Mouse (Mus musculus): ENCODE data around the gene Mcm3ap. TPM values are rescaled to one million over a fixed set of nuclear protein-coding genes. Genes with fewer than 3 reads are reported as not detected.

The Mcm3ap gene
- polyA plus RNA-seq (2014; fragmentation: Illumina TruSeq; extraction: RNeasy Lipid Tissue Mini Kit (QIAGEN cat#74804); ENCODE audit: low read depth, low replicate concordance), result 9.8 TPM

DNA sequence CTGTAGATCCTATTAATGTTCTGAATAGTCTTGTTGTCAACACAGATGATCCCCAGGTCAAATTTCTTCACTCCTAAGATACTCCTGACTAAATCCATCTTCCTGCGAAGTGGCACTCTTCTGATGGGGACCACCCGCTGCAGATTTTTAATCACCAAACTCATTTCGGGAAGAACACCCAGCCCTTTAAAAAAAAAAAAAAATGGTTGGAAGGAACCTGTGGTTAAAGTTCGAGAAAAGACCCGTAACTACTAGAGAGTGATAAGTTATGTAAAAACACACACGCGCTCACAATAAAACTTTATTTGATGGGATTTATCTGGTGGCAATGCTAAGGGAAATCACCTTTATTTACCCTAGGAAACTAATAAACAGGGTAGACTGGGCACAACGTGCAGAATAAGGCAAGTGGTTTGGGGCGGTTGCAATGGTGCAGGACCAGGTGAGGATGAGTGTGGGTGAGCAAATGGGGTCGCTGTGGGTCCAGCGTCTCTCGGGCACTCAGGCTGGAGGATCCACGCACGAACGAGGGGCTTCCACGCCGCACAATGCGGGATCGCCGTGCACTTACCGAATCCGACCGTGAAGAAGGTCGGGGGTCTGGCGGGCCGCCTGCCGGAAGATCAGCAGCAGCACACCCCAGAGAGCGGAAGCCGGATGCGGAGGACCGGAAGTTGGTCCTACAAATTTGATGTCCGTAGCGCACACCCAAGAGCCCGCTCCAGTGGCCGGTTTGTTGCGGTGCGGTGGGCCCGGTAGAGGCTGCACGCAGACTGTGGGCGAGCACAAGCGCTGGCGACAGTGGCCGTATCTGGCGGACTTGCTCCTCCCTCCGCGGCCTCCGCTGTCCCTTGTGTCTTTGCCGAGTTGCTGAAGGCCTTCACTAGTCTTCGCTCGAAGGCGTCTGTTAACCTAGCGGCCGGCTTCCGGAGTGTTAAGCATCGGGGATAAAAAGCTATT is at the start of gene Mcm3ap, which contains the start of gene Ybey:
Gene Mcm3ap (plus strand): TSS at position 725 of the 960 bp plus-strand sequence.
Gene Ybey (minus strand): TSS at position 912 of the 960 bp plus-strand sequence.

DNA sequence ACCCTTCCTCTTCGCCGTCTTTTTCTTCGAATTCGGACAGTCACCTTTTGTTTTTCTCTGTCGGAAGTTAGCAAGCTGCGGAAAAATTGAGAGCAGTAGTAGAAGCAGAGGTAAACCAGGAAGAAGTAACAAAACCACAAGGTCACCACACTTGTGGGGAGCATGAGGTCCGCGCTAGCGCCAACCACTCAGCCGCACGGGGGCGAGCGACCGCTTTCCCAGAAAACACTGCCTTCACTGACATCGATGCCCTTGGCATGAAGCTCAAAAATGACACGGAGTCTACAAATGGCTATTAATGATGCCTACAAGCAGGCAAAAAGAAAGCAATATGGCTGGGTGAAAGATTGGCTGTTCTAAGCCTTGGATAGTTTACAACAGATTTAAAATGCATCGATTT is 28.4 kb upstream of the Mcm3ap start, which contains the start of gene AC141477.1:
Gene AC141477.1 (minus strand): TSS at position 164 of the 400 bp plus-strand sequence.

GRCm38 (mm10) chr10:76442178-76443088 is 26.3 kb upstream of the Mcm3ap start, which contains the start of gene Pcnt:
Pcnt (minus strand) TSS chr10:76442786.

GRCm38 (mm10) chr10:76448851-76449250 is 19.9 kb upstream of the Mcm3ap start, which contains the start of gene 2610028H24Rik:
2610028H24Rik (plus strand) TSS chr10:76449081.

GRCm38 (mm10) chr10:76531375-76531774 is 62.6 kb downstream of the Mcm3ap start, which contains the start of gene Lss:
Lss (plus strand) TSS chr10:76531588.

GRCm38 (mm10) chr10:76561972-76562371 is 93.2 kb downstream of the Mcm3ap start, which contains the start of gene Spatc1l:
Spatc1l (plus strand) TSS chr10:76562272.

Other genes starting within 250 kb of the Mcm3ap start
- gene Prmt2, start 231.1 kb upstream of the Mcm3ap start, polyA plus RNA-seq (2014; fragmentation: Illumina TruSeq; extraction: RNeasy Lipid Tissue Mini Kit (QIAGEN cat#74804); ENCODE audit: low read depth, low replicate concordance), result 0.60 TPM
- 0.36 TPM for gene S100b, start 215.1 kb upstream of the Mcm3ap start, polyA plus RNA-seq (2014; fragmentation: Illumina TruSeq; extraction: RNeasy Lipid Tissue Mini Kit (QIAGEN cat#74804); ENCODE audit: low read depth, low replicate concordance)
- 5.0 TPM for gene Dip2a, start 123.6 kb upstream of the Mcm3ap start, polyA plus RNA-seq (2014; fragmentation: Illumina TruSeq; extraction: RNeasy Lipid Tissue Mini Kit (QIAGEN cat#74804); ENCODE audit: low read depth, low replicate concordance)
- gene AC141477.1, start 28.5 kb upstream of the Mcm3ap start, polyA plus RNA-seq (2014; fragmentation: Illumina TruSeq; extraction: RNeasy Lipid Tissue Mini Kit (QIAGEN cat#74804); ENCODE audit: low read depth, low replicate concordance), result not detected
- 30.6 TPM for gene Pcnt, start 26.1 kb upstream of the Mcm3ap start, polyA plus RNA-seq (2014; fragmentation: Illumina TruSeq; extraction: RNeasy Lipid Tissue Mini Kit (QIAGEN cat#74804); ENCODE audit: low read depth, low replicate concordance)
- not detected for gene 2610028H24Rik, start 19.8 kb upstream of the Mcm3ap start, polyA plus RNA-seq (2014; fragmentation: Illumina TruSeq; extraction: RNeasy Lipid Tissue Mini Kit (QIAGEN cat#74804); ENCODE audit: low read depth, low replicate concordance)
- gene Ybey, start 187 bp downstream of the Mcm3ap start, polyA plus RNA-seq (2014; fragmentation: Illumina TruSeq; extraction: RNeasy Lipid Tissue Mini Kit (QIAGEN cat#74804); ENCODE audit: low read depth, low replicate concordance), result 0.74 TPM
- gene Lss, start 62.7 kb downstream of the Mcm3ap start, polyA plus RNA-seq (2014; fragmentation: Illumina TruSeq; extraction: RNeasy Lipid Tissue Mini Kit (QIAGEN cat#74804); ENCODE audit: low read depth, low replicate concordance), result 4.6 TPM
- gene Spatc1l, start 93.3 kb downstream of the Mcm3ap start, polyA plus RNA-seq (2014; fragmentation: Illumina TruSeq; extraction: RNeasy Lipid Tissue Mini Kit (QIAGEN cat#74804); ENCODE audit: low read depth, low replicate concordance), result 2.9 TPM
- gene Ftcd, start 106.7 kb downstream of the Mcm3ap start, polyA plus RNA-seq (2014; fragmentation: Illumina TruSeq; extraction: RNeasy Lipid Tissue Mini Kit (QIAGEN cat#74804); ENCODE audit: low read depth, low replicate concordance), result not detected
- gene Col6a2, start 154.7 kb downstream of the Mcm3ap start, polyA plus RNA-seq (2014; fragmentation: Illumina TruSeq; extraction: RNeasy Lipid Tissue Mini Kit (QIAGEN cat#74804); ENCODE audit: low read depth, low replicate concordance), result 0.48 TPM